Mouse (Mus musculus) neural tube, embryonic 12.5 days (tissue): ENCODE data around the gene Otogl. TPM values are rescaled to one million over a fixed set of nuclear protein-coding genes. Genes with fewer than 3 reads are reported as not detected.

ENCODE experiments used
- ATAC-seq: fragments of 200-750 bp; cut with Nextera tagmentation; 2 replicates; pipeline ENCODE4 v1.8.0; 2017; ENCODE audit warnings: low read depth, mild to moderate bottlenecking, moderate TSS enrichment, moderate library complexity; ENCODE audit not compliant: low FRiP score
- H3K27ac ChIP-seq: fragments of 300-500 bp; sonication (generic); 2 replicates; pipeline ENCODE4 v1.5.1; 2016
- H3K27me3 ChIP-seq: fragments of 300-500 bp; sonication (generic); replicated peaks from 2 replicates; pipeline ENCODE4 v1.6.1; 2016; ENCODE audit warnings: mild to moderate bottlenecking
- H3K36me3 ChIP-seq: fragments of 300-500 bp; sonication (generic); 2 replicates; pipeline ENCODE4 v1.6.1; 2016; ENCODE audit warnings: mild to moderate bottlenecking
- H3K4me1 ChIP-seq: fragments of 300-500 bp; sonication (generic); 2 replicates; pipeline ENCODE4 v1.6.1; 2016
- H3K4me2 ChIP-seq: fragments of 300-500 bp; sonication (generic); replicated peaks from 2 replicates; pipeline ENCODE4 v1.6.1; 2016; ENCODE audit warnings: mild to moderate bottlenecking
- H3K4me3 ChIP-seq: fragments of 300-500 bp; sonication (generic); 2 replicates; pipeline ENCODE4 v1.5.1; 2016
- H3K9ac ChIP-seq: fragments of 300-500 bp; sonication (generic); 2 replicates; pipeline ENCODE4 v1.6.1; 2016; ENCODE audit warnings: mild to moderate bottlenecking
- H3K9me3 ChIP-seq: fragments of 300-500 bp; sonication (generic); 2 replicates; pipeline ENCODE4 v1.6.1; 2016; ENCODE audit warnings: mild to moderate bottlenecking
- WGBS: fragments of 180-500 bp; shearing (Covaris S2); methylation state at CpG from one replicate; pipeline ENCODE4 v1.1.7; 2016; 5-methylcytosine and 5-hydroxymethylcytosine counted together
- polyA plus RNA-seq: library from polyadenylated mRNA; unstranded; fragments of >200 nt; fragmentation: Nextera tagmentation; extraction: Ambion mirVana; gene quantifications from 2 replicates; pipeline ENCODE4 v1.2.1, GENCODE M21; 2016

Otogl gene
- polyA plus RNA-seq, 1 experiment from 2014 or later: 0.16 TPM

DNA sequence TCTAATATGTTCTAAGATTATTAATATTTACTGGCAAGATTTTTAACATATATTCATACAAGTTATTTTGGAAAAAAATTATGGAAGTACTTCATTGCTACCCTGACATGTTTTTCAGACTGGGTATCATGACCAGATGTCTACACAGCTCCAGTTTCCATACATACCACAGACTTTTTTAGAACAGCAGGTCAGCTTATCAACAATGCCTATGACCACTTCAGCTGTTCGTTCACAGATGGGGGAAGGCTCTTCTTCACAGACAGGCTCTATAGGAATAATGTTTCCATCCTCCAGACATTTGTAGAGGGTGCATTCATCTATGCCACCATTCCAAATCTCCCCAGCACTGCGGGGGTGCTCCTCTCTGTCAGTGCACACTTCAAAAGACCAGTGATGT, 132.4 kb downstream of the Otogl start:
- ATAC-seq: no peak
- H3K9me3 ChIP-seq: no peaks in the 10 kb centered on the region
- H3K36me3 ChIP-seq: no peaks in the 10 kb centered on the region
- H3K9ac ChIP-seq: no peak overlapping the region
- no peak overlapping the region for H3K4me2 ChIP-seq
- no peaks in the 10 kb centered on the region for H3K27me3 ChIP-seq
- 73% methylated on average over 2 of the region's 2 CpGs for WGBS
- no peak overlapping the region for H3K27ac ChIP-seq
- no peaks in the 10 kb centered on the region for H3K4me1 ChIP-seq
- no peak overlapping the region for H3K4me3 ChIP-seq

DNA sequence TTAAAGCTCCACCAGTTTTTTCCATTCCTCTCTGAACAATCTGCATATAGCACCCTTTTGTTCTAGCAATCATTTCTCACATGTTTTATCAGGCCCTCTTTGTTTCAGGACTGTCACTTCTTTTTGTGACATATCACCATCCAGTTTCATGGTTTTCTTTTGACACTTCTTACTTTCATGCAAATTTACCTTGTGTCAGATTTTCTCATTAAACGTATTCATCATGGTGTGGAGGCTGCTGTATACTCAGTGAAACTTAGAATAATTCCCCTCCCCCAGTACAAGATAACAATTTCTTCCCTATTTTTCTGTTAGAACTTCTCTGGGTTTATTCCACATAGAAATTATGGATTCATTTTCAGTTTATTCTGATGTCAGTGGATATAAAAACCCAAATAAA, 152.3 kb downstream of the Otogl start:
- 81% methylated on average over 1 of the region's 1 CpGs for WGBS
- no peak overlapping the region for H3K4me3 ChIP-seq
- no peaks in the 10 kb centered on the region for H3K36me3 ChIP-seq
- no peak overlapping the region for H3K9ac ChIP-seq
- no peak overlapping the region for H3K27ac ChIP-seq
- no peak overlapping the region for H3K4me2 ChIP-seq
- no peaks in the 10 kb centered on the region for H3K9me3 ChIP-seq
- ATAC-seq: no peak
- H3K27me3 ChIP-seq: no peaks in the 10 kb centered on the region
- H3K4me1 ChIP-seq: no peaks in the 10 kb centered on the region

DNA sequence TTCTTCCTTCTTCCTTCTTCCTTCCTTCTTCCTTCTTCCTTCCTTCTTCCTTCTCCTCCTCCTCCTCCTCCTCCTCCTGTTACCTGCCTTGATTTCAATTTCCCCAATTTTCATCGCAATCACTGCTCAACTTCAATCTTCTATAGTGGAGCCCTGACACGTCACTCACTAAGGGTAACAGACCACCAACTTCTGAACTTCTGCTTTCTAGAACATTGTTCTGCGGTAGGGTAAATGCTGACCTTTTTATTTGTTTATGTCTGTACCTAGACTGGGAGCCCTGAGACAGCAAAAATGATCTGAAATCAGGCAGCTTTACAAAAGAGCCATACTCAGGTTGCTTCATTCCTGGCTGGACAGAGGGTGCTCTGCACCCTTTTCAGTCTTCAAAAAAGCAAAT, 158.5 kb downstream of the Otogl start:
- H3K4me2 ChIP-seq: no peak overlapping the region
- no peak overlapping the region for H3K4me3 ChIP-seq
- H3K9me3 ChIP-seq: no peaks in the 10 kb centered on the region
- H3K27me3 ChIP-seq: no peaks in the 10 kb centered on the region
- ATAC-seq: no peak
- H3K4me1 ChIP-seq: peaks cover 10% of the 10 kb centered on the region
- 91% methylated on average over 3 of the region's 3 CpGs for WGBS
- no peaks in the 10 kb centered on the region for H3K36me3 ChIP-seq
- no peak overlapping the region for H3K27ac ChIP-seq
- no peak overlapping the region for H3K9ac ChIP-seq

DNA sequence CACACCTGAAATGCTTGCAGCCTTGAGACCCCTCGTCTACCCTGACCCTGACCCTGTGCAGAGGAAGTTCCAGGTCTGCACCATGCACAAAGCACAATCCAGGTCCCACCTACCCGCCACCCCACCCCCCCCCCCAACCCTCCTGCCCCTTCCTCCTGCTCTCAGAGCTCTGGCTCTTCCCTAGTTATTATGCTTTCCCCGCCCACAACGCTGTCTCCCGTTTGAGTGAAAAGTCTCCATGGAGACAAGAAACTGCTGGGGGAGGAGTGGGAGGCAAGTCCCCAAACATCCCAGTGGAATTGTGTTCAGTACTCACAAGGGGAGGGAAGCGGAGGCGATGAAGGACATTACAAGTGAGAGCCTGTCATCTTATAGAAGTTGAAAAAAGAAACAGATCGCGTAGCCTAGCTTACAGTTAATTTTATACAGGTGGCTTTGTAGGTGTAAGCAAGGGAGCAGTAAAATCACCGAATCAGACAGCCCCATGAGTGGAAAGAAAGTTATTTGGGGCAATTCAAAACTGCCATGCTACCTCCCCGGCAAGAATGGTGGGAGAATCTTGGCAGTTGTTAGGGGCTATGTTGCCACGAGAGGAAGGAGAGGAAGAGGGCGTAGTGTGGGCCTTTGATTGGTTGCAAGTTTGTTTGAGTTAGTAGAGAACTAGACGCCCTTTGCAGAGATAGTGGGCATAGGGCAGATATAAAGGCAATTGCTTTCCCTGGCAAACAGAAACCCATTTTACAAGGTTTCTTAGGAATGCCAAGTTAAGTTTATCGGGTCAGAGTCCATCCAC, 159.4 kb downstream of the Otogl start:
- H3K4me3 ChIP-seq: no peak overlapping the region
- H3K27ac ChIP-seq: no peak overlapping the region
- H3K4me2 ChIP-seq: peak overlapping the region; percentile 48
- H3K36me3 ChIP-seq: no peaks in the 10 kb centered on the region
- H3K9me3 ChIP-seq: no peaks in the 10 kb centered on the region
- peaks cover 10% of the 10 kb centered on the region for H3K4me1 ChIP-seq
- 25% methylated on average over 15 of the region's 15 CpGs for WGBS
- peak; percentile 83 for ATAC-seq
- H3K9ac ChIP-seq: no peak overlapping the region
- H3K27me3 ChIP-seq: no peaks in the 10 kb centered on the region

DNA sequence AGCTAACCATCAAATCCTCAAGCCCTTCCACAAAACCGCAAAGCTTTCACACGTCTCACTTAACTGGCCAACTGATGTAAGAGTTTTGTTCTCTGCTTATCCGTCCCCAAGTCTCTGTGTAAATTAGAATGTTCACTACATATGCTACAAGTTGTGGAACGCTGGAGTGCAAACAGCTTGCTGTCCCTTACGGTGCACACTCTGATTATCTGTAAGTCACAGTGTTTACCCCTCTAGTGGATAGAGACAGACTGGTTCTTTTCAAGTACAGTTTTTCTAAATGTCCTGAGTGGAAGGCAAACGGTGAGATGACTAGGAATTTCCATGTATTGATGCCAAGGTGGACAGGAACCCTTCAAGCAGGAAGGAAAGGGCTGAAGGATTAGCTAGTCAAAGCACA, 160.0 kb downstream of the Otogl start:
- H3K9ac ChIP-seq: no peak overlapping the region
- H3K4me2 ChIP-seq: peak overlapping the region; percentile 48
- ATAC-seq: 0 out of 2 replicates have a peak, but pooled peaks have one; percentile 19
- H3K9me3 ChIP-seq: no peaks in the 10 kb centered on the region
- H3K27ac ChIP-seq: no peak overlapping the region
- H3K4me3 ChIP-seq: no peak overlapping the region
- 41% methylated on average over 6 of the region's 6 CpGs for WGBS
- peaks cover 10% of the 10 kb centered on the region for H3K4me1 ChIP-seq
- no peaks in the 10 kb centered on the region for H3K36me3 ChIP-seq
- H3K27me3 ChIP-seq: no peaks in the 10 kb centered on the region

DNA sequence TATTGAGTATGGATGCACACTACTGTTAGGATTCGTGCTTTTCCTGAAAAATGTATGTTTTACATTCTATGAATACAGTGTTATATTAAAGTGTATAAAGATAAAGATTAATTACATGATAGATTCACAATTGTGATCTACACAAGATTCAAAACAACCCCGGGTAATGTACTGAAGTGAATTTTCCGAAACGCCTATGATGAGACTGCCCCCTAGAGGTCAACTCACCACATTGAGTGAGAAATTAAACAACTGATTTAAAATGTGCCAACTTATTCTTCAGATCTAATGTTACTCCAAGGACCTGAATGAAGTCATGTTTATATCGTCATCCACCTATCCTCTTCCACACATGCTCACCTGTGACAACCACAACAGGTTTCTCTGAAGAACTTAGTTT, 164.4 kb downstream of the Otogl start:
- ATAC-seq: peak; percentile 4; the same call in 1 of the 2 replicates
- peaks cover 11% of the 10 kb centered on the region for H3K4me1 ChIP-seq
- 16% methylated on average over 5 of the region's 5 CpGs for WGBS

DNA sequence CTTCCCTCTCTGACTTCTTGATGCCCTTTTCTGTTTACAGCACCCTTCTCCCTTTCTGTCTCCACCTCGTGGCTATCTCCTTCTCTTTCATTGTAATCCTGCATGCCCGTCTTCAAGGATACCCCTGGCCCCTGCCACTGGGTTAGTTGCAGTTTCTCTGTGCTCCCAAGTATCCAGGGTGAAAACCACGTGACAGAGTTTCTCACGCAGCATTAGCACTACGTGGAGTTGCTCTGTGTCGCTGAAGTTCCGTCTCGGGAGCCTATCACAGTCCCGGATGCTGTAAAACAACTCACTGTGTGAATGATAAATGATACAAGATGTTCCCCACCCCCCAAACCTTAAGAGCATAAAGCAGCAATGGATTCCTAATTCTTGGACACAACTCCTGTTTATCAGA, 165.2 kb downstream of the Otogl start:
- Histone ChIP-seq H3K4me2 (peak overlapping the region; percentile 25; the same call in 1 of the 2 replicates), H3K27me3 (no peaks in the 10 kb centered on the region), H3K27ac (no peak overlapping the region), H3K4me1 (0 out of 2 replicates have a peak, but pooled peaks cover 4% of the 10 kb centered on the region), H3K9ac (no peak overlapping the region), H3K4me3 (no peak overlapping the region), H3K36me3 (no peaks in the 10 kb centered on the region), H3K9me3 (no peaks in the 10 kb centered on the region)
- peak; percentile 61; the same call in 1 of the 2 replicates for ATAC-seq
- 20% methylated on average over 9 of the region's 9 CpGs for WGBS

More for the DNA sequence above, 164.4 kb downstream of the Otogl start:
- Histone ChIP-seq H3K27ac (no peak overlapping the region), H3K27me3 (no peaks in the 10 kb centered on the region), H3K4me2 (no peak overlapping the region), H3K9me3 (no peaks in the 10 kb centered on the region), H3K4me3 (no peak overlapping the region), H3K9ac (no peak overlapping the region), H3K36me3 (no peaks in the 10 kb centered on the region)

DNA sequence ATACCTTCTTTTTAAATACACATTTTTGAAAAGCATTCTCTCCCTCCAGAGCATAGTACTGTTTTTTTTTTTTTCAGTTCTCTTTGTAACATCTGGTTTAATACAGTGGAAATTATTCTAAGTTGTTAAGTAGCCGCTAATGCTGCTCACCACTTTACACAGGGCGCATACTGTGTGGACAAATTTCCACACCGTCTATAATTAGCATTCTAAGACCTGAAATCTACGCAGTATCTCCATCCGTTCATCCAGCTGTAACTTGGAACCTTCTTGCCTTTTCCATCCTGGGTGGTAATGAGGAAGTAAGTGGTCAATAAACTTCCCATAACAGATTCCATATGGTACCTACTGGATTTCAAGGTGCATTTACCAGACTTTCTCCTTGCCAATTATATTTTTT, 172.1 kb downstream of the Otogl start:
- ATAC-seq: no peak
- WGBS: 90% methylated on average over 5 of the region's 5 CpGs
- no peaks in the 10 kb centered on the region for H3K9me3 ChIP-seq
- no peak overlapping the region for H3K4me2 ChIP-seq
- no peak overlapping the region for H3K4me3 ChIP-seq
- no peaks in the 10 kb centered on the region for H3K27me3 ChIP-seq
- H3K9ac ChIP-seq: no peak overlapping the region
- H3K36me3 ChIP-seq: no peaks in the 10 kb centered on the region
- H3K4me1 ChIP-seq: no peaks in the 10 kb centered on the region
- no peak overlapping the region for H3K27ac ChIP-seq

DNA sequence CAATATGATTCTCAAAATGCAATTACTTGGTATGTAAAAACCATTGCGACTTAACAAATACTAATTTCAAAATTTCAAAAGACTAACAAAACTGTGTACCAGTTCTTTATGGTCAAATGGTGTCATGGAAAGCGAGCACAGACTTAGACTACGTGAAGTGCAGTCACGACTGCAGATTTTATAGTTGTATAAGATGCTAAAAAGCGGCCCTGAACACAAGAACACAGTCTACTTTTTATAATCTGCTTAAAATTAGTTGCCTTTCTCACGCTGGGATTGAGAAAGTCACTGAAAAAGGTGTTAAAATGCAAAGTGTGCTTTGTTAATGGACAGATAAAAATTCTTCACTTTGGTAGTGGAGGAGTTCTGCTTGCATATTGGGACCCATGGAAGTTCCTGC, 174.2 kb downstream of the Otogl start:
- no peaks in the 10 kb centered on the region for H3K9me3 ChIP-seq
- 87% methylated on average over 6 of the region's 6 CpGs for WGBS
- H3K27me3 ChIP-seq: no peaks in the 10 kb centered on the region
- no peak for ATAC-seq
- H3K4me2 ChIP-seq: no peak overlapping the region
- H3K4me3 ChIP-seq: no peak overlapping the region
- H3K36me3 ChIP-seq: no peaks in the 10 kb centered on the region
- no peak overlapping the region for H3K9ac ChIP-seq
- H3K4me1 ChIP-seq: no peaks in the 10 kb centered on the region
- no peak overlapping the region for H3K27ac ChIP-seq

DNA sequence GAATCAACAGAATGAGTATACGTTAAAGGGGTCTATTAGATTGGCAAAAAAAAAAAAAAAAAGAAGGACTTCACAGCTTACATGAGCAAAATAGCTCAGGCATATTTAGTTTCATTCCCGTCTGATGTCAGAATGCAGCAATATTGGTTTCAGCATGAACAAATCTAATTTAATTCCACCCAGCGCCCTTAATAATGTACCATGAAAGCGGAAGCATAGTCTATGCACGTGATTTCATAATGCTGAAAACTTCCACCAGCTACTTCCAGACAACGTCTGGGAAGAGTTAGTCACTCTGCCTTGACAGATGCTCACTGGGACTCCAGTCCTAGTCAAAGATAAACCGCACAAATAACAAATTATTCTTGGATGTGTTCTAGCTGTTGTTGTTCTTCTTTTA, 176.5 kb downstream of the Otogl start:
- no peaks in the 10 kb centered on the region for H3K4me1 ChIP-seq
- no peak overlapping the region for H3K4me2 ChIP-seq
- H3K27me3 ChIP-seq: no peaks in the 10 kb centered on the region
- H3K36me3 ChIP-seq: no peaks in the 10 kb centered on the region
- ATAC-seq: no peak
- no peak overlapping the region for H3K27ac ChIP-seq
- WGBS: 76% methylated on average over 7 of the region's 7 CpGs
- H3K9me3 ChIP-seq: no peaks in the 10 kb centered on the region
- H3K4me3 ChIP-seq: no peak overlapping the region
- H3K9ac ChIP-seq: no peak overlapping the region

DNA sequence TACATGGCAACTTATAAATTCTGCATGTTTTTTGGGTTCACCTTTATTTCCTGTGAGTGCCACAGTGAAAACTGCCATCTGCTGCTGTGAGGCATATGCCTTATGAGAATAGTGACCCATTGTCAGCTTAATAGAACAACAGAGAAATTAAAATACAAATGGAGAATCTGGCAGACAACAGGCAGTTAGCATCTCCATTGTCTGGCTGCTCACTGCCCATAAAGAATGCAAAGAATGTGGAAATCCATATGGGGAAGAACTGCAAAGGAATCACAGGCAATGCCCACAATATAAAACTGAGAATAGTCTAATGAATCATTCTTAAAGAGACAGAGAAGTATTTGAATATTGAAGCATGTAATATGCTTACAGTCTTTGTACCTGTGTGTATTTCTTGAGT, 177.6 kb downstream of the Otogl start:
- ATAC-seq: no peak
- Histone ChIP-seq H3K9ac (no peak overlapping the region), H3K4me3 (no peak overlapping the region), H3K27me3 (no peaks in the 10 kb centered on the region), H3K9me3 (no peaks in the 10 kb centered on the region), H3K36me3 (no peaks in the 10 kb centered on the region), H3K4me2 (no peak overlapping the region), H3K4me1 (no peaks in the 10 kb centered on the region), H3K27ac (no peak overlapping the region)

DNA sequence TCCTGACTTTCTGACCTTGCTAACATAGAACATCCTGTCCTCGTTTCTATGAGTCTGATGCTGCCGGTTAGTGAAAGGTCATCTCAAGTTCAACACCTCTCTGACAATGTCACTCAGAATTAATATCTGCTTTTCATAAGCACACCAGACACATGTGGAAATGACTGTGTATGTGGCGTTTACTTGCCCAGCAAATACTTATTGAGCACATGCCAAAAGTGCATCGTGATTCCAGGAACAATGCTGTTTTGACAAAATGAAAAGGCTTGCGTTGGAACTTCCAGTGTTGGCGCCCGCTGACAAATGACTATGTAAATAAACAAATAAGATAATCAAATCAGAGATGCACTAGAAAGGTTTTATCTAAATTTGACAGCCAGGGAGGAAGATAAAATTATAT, 186.3 kb downstream of the Otogl start:
- Histone ChIP-seq H3K27ac (no peak overlapping the region), H3K36me3 (no peaks in the 10 kb centered on the region), H3K9ac (no peak overlapping the region), H3K4me3 (no peak overlapping the region), H3K4me2 (no peak overlapping the region), H3K9me3 (no peaks in the 10 kb centered on the region), H3K27me3 (no peaks in the 10 kb centered on the region), H3K4me1 (no peaks in the 10 kb centered on the region)
- WGBS: 77% methylated on average over 7 of the region's 7 CpGs
- ATAC-seq: no peak

DNA sequence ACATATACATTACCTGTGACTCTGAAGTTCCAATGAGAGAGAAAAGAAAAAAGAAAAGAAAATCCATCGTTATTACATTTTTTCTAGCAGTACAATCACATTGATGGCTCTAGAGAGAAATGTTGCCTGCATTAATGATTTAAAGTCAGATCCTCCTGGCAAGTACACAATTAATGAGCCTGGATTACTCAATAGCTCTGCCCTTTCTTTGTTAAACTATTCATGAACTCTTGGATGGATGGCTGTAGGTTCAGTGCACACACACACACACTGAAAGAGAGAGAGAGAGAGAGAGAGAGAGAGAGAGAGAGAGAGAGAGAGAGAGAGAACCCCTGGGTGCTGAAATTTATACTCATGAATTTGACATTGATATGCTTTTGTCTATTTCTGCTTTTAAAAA, 192.1 kb downstream of the Otogl start, which contains the start of gene Ptprq:
Ptprq (minus strand) TSS at position 246 of the 400 bp plus-strand sequence.
- ATAC-seq: no peak
- WGBS: 49% methylated on average over 1 of the region's 1 CpGs
- Histone ChIP-seq H3K9ac (no peak within 1 kb of the TSS), H3K4me3 (no peak within 1 kb of the TSS), H3K27me3 (no peaks in the 10 kb centered on the region), H3K27ac (no peak within 1 kb of the TSS), H3K9me3 (no peaks in the 10 kb centered on the region), H3K4me2 (no peak within 1 kb of the TSS), H3K36me3 (no peaks in the 10 kb centered on the region), H3K4me1 (no peaks in the 10 kb centered on the region)
